Mouse (Mus musculus): ENCODE measurements around the gene Obscn. TPM values are rescaled to one million over a fixed set of nuclear protein-coding genes. Genes with fewer than 3 reads are reported as not detected.

The Obscn gene
- total and polyA plus RNA-seq, 3 experiments = 0.11 to 0.27 TPM; not detected in 1

- Histone ChIP-seq H3K27me3 (ENCODE audit: insufficient read depth, low read length) (peaks cover 4% of the 10 kb centered on the region), H3K4me1 (ENCODE audit: insufficient read depth, low read depth, low read length) (no peaks in the 10 kb centered on the region), H3K4me3 (ENCODE audit: low read depth, low read length) (no peak overlapping the region), H3K9me3 (replicated peaks) (peaks cover 7% of the 10 kb centered on the region), H3K36me3 (replicated peaks) (no peaks in the 10 kb centered on the region)
- TF ChIP-seq GATA1 (IDR thresholded peaks at IDR 0.05; ENCODE audit: borderline replicate concordance, low read length) = no peak
- no peak for TF ChIP-seq POLR2AphosphoS5 (IDR thresholded peaks at IDR 0.05; ENCODE audit: insufficient replicate concordance, low read depth, low read length)
- TF ChIP-seq GATA2 (IDR thresholded peaks at IDR 0.05; ENCODE audit: borderline replicate concordance, low read depth, low read length) = no peak
- no peak for TF ChIP-seq CTCF (IDR thresholded peaks at IDR 0.05; ENCODE audit: low read depth, low read length)
- no peak for TF ChIP-seq TAL1 (conservative IDR thresholded peaks at IDR 0.05; ENCODE audit: low read depth, low read length)
- DNase-seq (ENCODE audit: low spot score) (no peak), ATAC-seq (ENCODE audit: extremely low read depth, insufficient number of reproducible peaks, low FRiP score, poor library complexity, severe bottlenecking) (no peak)
Measured at GRCm38 (mm10) chr11:59102324-59102723, 33.9 kb downstream of the Obscn start.

- TF ChIP-seq GATA2 (IDR thresholded peaks at IDR 0.05; ENCODE audit: borderline replicate concordance, low read depth, low read length) (no peak), CTCF (IDR thresholded peaks at IDR 0.05; ENCODE audit: low read depth, low read length) (no peak), POLR2AphosphoS5 (IDR thresholded peaks at IDR 0.05; ENCODE audit: insufficient replicate concordance, low read depth, low read length) (no peak), TAL1 (conservative IDR thresholded peaks at IDR 0.05; ENCODE audit: low read depth, low read length) (no peak), GATA1 (IDR thresholded peaks at IDR 0.05; ENCODE audit: borderline replicate concordance, low read length) (no peak)
- Histone ChIP-seq H3K4me3 (ENCODE audit: low read depth, low read length) (no peak overlapping the region), H3K9me3 (replicated peaks) (peaks cover 3% of the 10 kb centered on the region; the same call in 1 of the 2 replicates), H3K27me3 (ENCODE audit: insufficient read depth, low read length) (peaks cover 6% of the 10 kb centered on the region; the same call in 1 of the 2 replicates), H3K36me3 (replicated peaks) (no peaks in the 10 kb centered on the region), H3K4me1 (ENCODE audit: insufficient read depth, low read depth, low read length) (no peaks in the 10 kb centered on the region)
- no peak for ATAC-seq (ENCODE audit: extremely low read depth, insufficient number of reproducible peaks, low FRiP score, poor library complexity, severe bottlenecking)
- no peak for DNase-seq (ENCODE audit: low spot score)
Measured at GRCm38 (mm10) chr11:59098339-59098738, 37.9 kb downstream of the Obscn start.

- peaks cover 3% of the 10 kb centered on the region; the same call in 1 of the 2 replicates for H3K9me3 ChIP-seq (replicated peaks)
- no peak for DNase-seq (ENCODE audit: low spot score)
- no peak overlapping the region for H3K4me3 ChIP-seq (ENCODE audit: low read depth, low read length)
- H3K4me1 ChIP-seq (ENCODE audit: insufficient read depth, low read depth, low read length) = no peaks in the 10 kb centered on the region
- peaks cover 9% of the 10 kb centered on the region for H3K27me3 ChIP-seq (ENCODE audit: insufficient read depth, low read length)
- ATAC-seq (ENCODE audit: extremely low read depth, insufficient number of reproducible peaks, low FRiP score, poor library complexity, severe bottlenecking) = no peak
- TF ChIP-seq TAL1 (conservative IDR thresholded peaks at IDR 0.05; ENCODE audit: low read depth, low read length) (no peak), CTCF (IDR thresholded peaks at IDR 0.05; ENCODE audit: low read depth, low read length) (no peak), POLR2AphosphoS5 (IDR thresholded peaks at IDR 0.05; ENCODE audit: insufficient replicate concordance, low read depth, low read length) (no peak), GATA2 (IDR thresholded peaks at IDR 0.05; ENCODE audit: borderline replicate concordance, low read depth, low read length) (no peak), GATA1 (IDR thresholded peaks at IDR 0.05; ENCODE audit: borderline replicate concordance, low read length) (no peak)
- no peaks in the 10 kb centered on the region for H3K36me3 ChIP-seq (replicated peaks)
Measured at GRCm38 (mm10) chr11:59097770-59098169, 38.4 kb downstream of the Obscn start.

- no peaks in the 10 kb centered on the region for H3K36me3 ChIP-seq (replicated peaks)
- no peak overlapping the region for H3K4me3 ChIP-seq (ENCODE audit: low read depth, low read length)
- no peak for TF ChIP-seq GATA2 (IDR thresholded peaks at IDR 0.05; ENCODE audit: borderline replicate concordance, low read depth, low read length)
- TF ChIP-seq GATA1 (IDR thresholded peaks at IDR 0.05; ENCODE audit: borderline replicate concordance, low read length) = no peak
- TF ChIP-seq POLR2AphosphoS5 (IDR thresholded peaks at IDR 0.05; ENCODE audit: insufficient replicate concordance, low read depth, low read length) = no peak
- TF ChIP-seq CTCF (IDR thresholded peaks at IDR 0.05; ENCODE audit: low read depth, low read length) = 0 out of 2 replicates have a peak, but pooled peaks have one; percentile 8
- DNase-seq (ENCODE audit: low spot score) (no peak), ATAC-seq (ENCODE audit: extremely low read depth, insufficient number of reproducible peaks, low FRiP score, poor library complexity, severe bottlenecking) (no peak)
- H3K27me3 ChIP-seq (ENCODE audit: insufficient read depth, low read length) = peaks cover 25% of the 10 kb centered on the region
- H3K4me1 ChIP-seq (ENCODE audit: insufficient read depth, low read depth, low read length) = no peaks in the 10 kb centered on the region
- peaks cover 3% of the 10 kb centered on the region; the same call in 1 of the 2 replicates for H3K9me3 ChIP-seq (replicated peaks)
Measured at GRCm38 (mm10) chr11:59094213-59094612, 42.0 kb downstream of the Obscn start.

- Histone ChIP-seq H3K27me3 (ENCODE audit: insufficient read depth, low read length) (peaks cover 23% of the 10 kb centered on the region), H3K9me3 (replicated peaks) (no peaks in the 10 kb centered on the region), H3K4me1 (ENCODE audit: insufficient read depth, low read depth, low read length) (peaks cover 4% of the 10 kb centered on the region; the same call in 1 of the 2 replicates), H3K36me3 (replicated peaks) (no peaks in the 10 kb centered on the region), H3K4me3 (ENCODE audit: low read depth, low read length) (no peak overlapping the region)
- no peak for DNase-seq (ENCODE audit: low spot score)
- no peak for ATAC-seq (ENCODE audit: extremely low read depth, insufficient number of reproducible peaks, low FRiP score, poor library complexity, severe bottlenecking)
- no peak for TF ChIP-seq POLR2AphosphoS5 (IDR thresholded peaks at IDR 0.05; ENCODE audit: insufficient replicate concordance, low read depth, low read length)
- no peak for TF ChIP-seq GATA1 (IDR thresholded peaks at IDR 0.05; ENCODE audit: borderline replicate concordance, low read length)
- no peak for TF ChIP-seq TAL1 (conservative IDR thresholded peaks at IDR 0.05; ENCODE audit: low read depth, low read length)
- TF ChIP-seq GATA2 (IDR thresholded peaks at IDR 0.05; ENCODE audit: borderline replicate concordance, low read depth, low read length) = no peak
- no peak for TF ChIP-seq CTCF (IDR thresholded peaks at IDR 0.05; ENCODE audit: low read depth, low read length)
Measured at GRCm38 (mm10) chr11:59087581-59087980, 48.6 kb downstream of the Obscn start.

GRCm38 (mm10) chr11:59085200-59085599, 51.0 kb downstream of the Obscn start:
- ATAC-seq (ENCODE audit: extremely low read depth, insufficient number of reproducible peaks, low FRiP score, poor library complexity, severe bottlenecking) = no peak
- H3K36me3 ChIP-seq (replicated peaks) = no peaks in the 10 kb centered on the region
- H3K4me3 ChIP-seq (ENCODE audit: low read depth, low read length) = no peak overlapping the region
- H3K27me3 ChIP-seq (ENCODE audit: insufficient read depth, low read length) = peaks cover 29% of the 10 kb centered on the region
- H3K9me3 ChIP-seq (replicated peaks) = no peaks in the 10 kb centered on the region
- TF ChIP-seq TAL1 (conservative IDR thresholded peaks at IDR 0.05; ENCODE audit: low read depth, low read length) = no peak
- no peak for DNase-seq (ENCODE audit: low spot score)
- H3K4me1 ChIP-seq (ENCODE audit: insufficient read depth, low read depth, low read length) = peaks cover 4% of the 10 kb centered on the region; the same call in 1 of the 2 replicates
